ENCODE assay signal across 9 mouse cellular contexts in the genomic region with DNA sequence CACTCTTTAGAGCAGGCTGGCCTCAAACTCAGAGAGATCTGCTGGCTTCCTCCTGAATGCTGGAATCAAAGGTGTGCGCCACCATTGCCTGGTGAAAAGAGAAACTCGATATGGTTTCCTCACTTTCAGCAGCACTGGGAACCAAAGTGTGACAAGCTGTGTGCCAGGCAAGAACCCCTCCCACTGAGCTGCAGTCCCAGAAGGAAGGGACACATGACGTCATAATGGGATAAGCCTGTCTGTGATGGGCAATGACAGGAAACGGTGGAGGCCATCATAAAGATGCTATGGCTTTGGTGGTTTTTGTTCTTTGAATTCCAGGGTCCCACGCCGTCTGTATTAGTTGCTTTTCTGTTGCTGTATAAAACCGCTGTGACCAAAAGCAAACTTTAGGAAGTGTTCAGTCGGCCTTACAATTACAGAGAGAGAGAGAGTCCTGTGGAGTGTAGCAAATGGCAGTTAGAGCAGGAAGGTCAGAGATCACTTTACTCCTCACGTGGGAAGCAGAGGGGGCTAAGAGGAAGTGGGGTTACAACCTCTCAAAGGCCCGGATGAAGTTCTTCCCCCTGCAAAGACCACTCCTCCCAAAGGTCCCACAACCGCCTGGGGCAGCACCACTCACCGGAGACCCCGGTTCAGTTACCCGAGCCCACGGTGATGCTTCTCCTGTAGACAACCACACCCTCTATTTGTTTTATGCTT. TPM values are rescaled to one million over a fixed set of nuclear protein-coding genes. Genes with fewer than 3 reads are reported as not detected.
DNase-seq lines count a peak whose midpoint lies in the region; ATAC-seq and TF ChIP-seq lines count a peak whose summit lies in the region.
"Had no signal": no experiment of that assay in that cellular context is flagged by ENCODE, and none has a peak within 500 bp of the region (broad histone marks: within the 10 kb centered on the region; RNA-seq: fewer than 3 reads in every experiment).

No protein-coding gene starts in this region.

- H3K36me3 ChIP-seq in ES-E14 (ENCODE audit: control insufficient read depth, insufficient read depth, low read length, poor library complexity, severe bottlenecking) = no peaks in the 10 kb centered on the region
- no peaks in the 10 kb centered on the region for H3K36me3 ChIP-seq in heart, postnatal 0 days (replicated peaks; ENCODE audit: control insufficient read depth, insufficient read depth, low read length)

- no peak overlapping the region; the same call in 1 of the 2 replicates for H3K4me2 ChIP-seq in heart, postnatal 0 days (ENCODE audit: low read depth, low read length)

- intact Hi-C loops in left cerebral cortex, postnatal 10 days (cut with DNase I) = no loop called here

- in situ Hi-C loops in ES-E14 (cut with MboI; ENCODE audit: low sequenced_read_pairs in 2 of 2, unreplicated experiment in 2 of 2) = no loop called here

- H3K27ac ChIP-seq in ES-E14 (ENCODE audit: insufficient read depth, low read depth, low read length, poor library complexity, severe bottlenecking) = peak overlapping the region; percentile 8; the same call in 1 of the 2 replicates
- peak overlapping the region; percentile 22 for H3K27ac ChIP-seq in heart, postnatal 0 days (ENCODE audit: low read depth)

- peak; percentile 12 for DNase-seq in CD4-positive helper T cell, adult 2 months (ENCODE audit: low read depth, low spot score)
- DNase-seq in ES-E14 (ENCODE audit: low read depth, low spot score) (no peak), adipocyte (ENCODE audit: low spot score) (no peak)
- DNase-seq in heart, postnatal 0 days (ENCODE audit: low spot score) = peak; percentile 55
- DNase-seq in lung, postnatal 10 days = peak; percentile 48
- DNase-seq in left cerebral cortex, postnatal 10 days (ENCODE audit: extremely low spot score in 1 of 2, low spot score in 2 of 2) = no peak
- no peak for DNase-seq in spleen, adult 18-20 months
- no peak for DNase-seq in gastrocnemius, postnatal 25 days
- DNase-seq: adrenal gland, postnatal 25 days had no signal

- peak overlapping the region; percentile 23 to 39 for H3K4me3 ChIP-seq in ES-E14 (ENCODE audit: insufficient read depth in 1 of 2, low read depth in 1 of 2, low read length in 2 of 2, poor library complexity in 1 of 2, severe bottlenecking in 1 of 2)
- H3K4me3 ChIP-seq in heart, postnatal 0 days (ENCODE audit: low read depth, low read length) = no peak overlapping the region

- ATAC-seq in heart, postnatal 0 days (ENCODE audit: insufficient read depth, low read depth) = peak; percentile 68

- no peaks in the 10 kb centered on the region for H3K27me3 ChIP-seq in heart, postnatal 0 days (ENCODE audit: control insufficient read depth, insufficient read depth, low read length)

- no peak for TF ChIP-seq EP300 in heart, postnatal 0 days (IDR thresholded peaks at IDR 0.05; ENCODE audit: low read depth)

- WGBS in heart, postnatal 0 days = 42% methylated on average over 15 of the region's 15 CpGs

- TF ChIP-seq CTCF in heart, postnatal 0 days (IDR thresholded peaks at IDR 0.05; ENCODE audit: low read depth) = no peak

- peak overlapping the region; percentile 36; the same call in 1 of the 2 replicates for H3K9ac ChIP-seq in ES-E14 (ENCODE audit: insufficient read depth, low read depth, low read length, poor library complexity, severe bottlenecking)
- H3K9ac ChIP-seq in heart, postnatal 0 days (replicated peaks; ENCODE audit: low read depth, low read length) = no peak overlapping the region

- 0 out of 4 replicates have a peak, but pooled peaks cover 0 to 2% of the 10 kb centered on the region in 2 experiments for H3K4me1 ChIP-seq in ES-E14 (ENCODE audit: control insufficient read depth in 2 of 2, insufficient read depth in 2 of 2, low read length in 2 of 2, poor library complexity in 1 of 2)
- no peaks in the 10 kb centered on the region for H3K4me1 ChIP-seq in heart, postnatal 0 days (ENCODE audit: control insufficient read depth, insufficient read depth)

- H3K9me3 ChIP-seq in ES-E14 (ENCODE audit: control insufficient read depth, insufficient read depth, low read depth, low read length) = no peaks in the 10 kb centered on the region
- H3K9me3 ChIP-seq in heart, postnatal 0 days (replicated peaks; ENCODE audit: control insufficient read depth, low read length) = no peaks in the 10 kb centered on the region

TF ChIP-seq in ES-E14, 5 proteins besides CTCF, POLR2A, EP300 and RAD21:
- no peak for TF ChIP-seq MAFK (IDR thresholded peaks at IDR 0.05; ENCODE audit: insufficient read depth, low read depth, low read length)
- TF ChIP-seq ZC3H11A (IDR thresholded peaks at IDR 0.05; ENCODE audit: borderline replicate concordance, low read depth, low read length) = no peak

RNA-seq across cellular contexts. Expression of a gene that starts 39.7 kb away (rescaled TPM):
- total RNA-seq in ES-E14 (2012; rRNA removed) = 196 and 205 TPM in 2 replicates
- 197 and 271 TPM in 2 replicates for total RNA-seq in heart, postnatal 0 days (2014; rRNA removed; ENCODE audit: low replicate concordance)
- polyA plus RNA-seq in heart, postnatal 0 days (2015; fragmentation: Nextera tagmentation; extraction: Ambion mirVana) = 867 and 901 TPM in 2 replicates
- total RNA-seq in left cerebral cortex, postnatal 10 days (2021) = 100 to 1,000 TPM; 181 to 183 TPM
- 10 to 100 TPM; 47.8 to 48.9 TPM for total RNA-seq in gastrocnemius, postnatal 25 days (2021)

RNA-seq across cellular contexts. Expression of a gene that starts 41.1 kb away (rescaled TPM):
- total RNA-seq in ES-E14 (2012; rRNA removed) = 87.1 and 95.0 TPM in 2 replicates
- total RNA-seq in heart, postnatal 0 days (2014; rRNA removed; ENCODE audit: low replicate concordance) = 8.0 and 16.9 TPM in 2 replicates
- polyA plus RNA-seq in heart, postnatal 0 days (2015; fragmentation: Nextera tagmentation; extraction: Ambion mirVana) = 5.9 and 6.8 TPM in 2 replicates
- total RNA-seq in left cerebral cortex, postnatal 10 days (2021) = 10 to 100 TPM; 11.0 to 15.2 TPM
- total RNA-seq in gastrocnemius, postnatal 25 days (2021) = 1 to 10 TPM; 4.0 to 4.3 TPM

Comparison
In these comparisons a context has a peak if more than half of its experiments do, and no peak if none do; other contexts are left out.
1. DNase-seq: peak in CD4-positive helper T cell, adult 2 months (single experiment), heart, postnatal 0 days (single experiment) and lung, postnatal 10 days (single experiment); none in ES-E14 (single experiment), left cerebral cortex, postnatal 10 days (0 of 2), spleen, adult 18-20 months (0 of 2), gastrocnemius, postnatal 25 days (single experiment) and adipocyte (single experiment).